Comparison of ENCODE assay signal across 8 mouse cellular contexts in genomic region chr8:125560825-125561490, GRCm38 (mm10). TPM values are rescaled to one million over a fixed set of nuclear protein-coding genes. Genes with fewer than 3 reads are reported as not detected.
A peak's percentile ranks its signal among the peaks of the same experiment; 100 is the strongest.
DNase-seq lines count a peak whose midpoint lies in the region; ATAC-seq and TF ChIP-seq lines count a peak whose summit lies in the region.

No protein-coding gene starts in this region.

- ATAC-seq in forebrain, embryonic 12.5 days (ENCODE audit: low FRiP score), result no peak
- no peak for ATAC-seq in forebrain, postnatal 0 days
- ATAC-seq in midbrain, embryonic 14.5 days (ENCODE audit: low FRiP score, low TSS enrichment), result no peak
- ATAC-seq in forebrain, embryonic 14.5 days, result no peak
- no peak for ATAC-seq in intestine, embryonic 15.5 days

- H3K36me3 ChIP-seq in forebrain, embryonic 12.5 days (replicated peaks), result no peaks in the 10 kb centered on the region
- H3K36me3 ChIP-seq in forebrain, postnatal 0 days (ENCODE audit: insufficient read depth), result no peaks in the 10 kb centered on the region
- H3K36me3 ChIP-seq in midbrain, embryonic 14.5 days (ENCODE audit: control insufficient read depth, insufficient read depth, low read length), result no peaks in the 10 kb centered on the region
- H3K36me3 ChIP-seq in midbrain, embryonic 10.5 days, result no peaks in the 10 kb centered on the region
- no peaks in the 10 kb centered on the region for H3K36me3 ChIP-seq in forebrain, embryonic 14.5 days (ENCODE audit: control insufficient read depth, insufficient read depth, low read length)
- H3K36me3 ChIP-seq in intestine, embryonic 15.5 days, result no peaks in the 10 kb centered on the region

- H3K27ac ChIP-seq in forebrain, embryonic 12.5 days, result peak overlapping the region; percentile 97; the same call in 1 of the 2 replicates
- H3K27ac ChIP-seq in forebrain, postnatal 0 days (ENCODE audit: low read depth, low read length), result no peak overlapping the region
- peak overlapping the region; percentile 92; the same call in 1 of the 2 replicates for H3K27ac ChIP-seq in midbrain, embryonic 14.5 days (replicated peaks; ENCODE audit: low read depth, low read length)
- no peak overlapping the region; the same call in 1 of the 2 replicates for H3K27ac ChIP-seq in midbrain, embryonic 10.5 days (replicated peaks)
- H3K27ac ChIP-seq in forebrain, embryonic 14.5 days (ENCODE audit: low read depth, low read length), result peak overlapping the region; percentile 97; the same call in 1 of the 2 replicates
- no peak overlapping the region for H3K27ac ChIP-seq in intestine, embryonic 15.5 days

- H3K27me3 ChIP-seq in forebrain, embryonic 12.5 days, result no peaks in the 10 kb centered on the region
- no peaks in the 10 kb centered on the region for H3K27me3 ChIP-seq in forebrain, postnatal 0 days (ENCODE audit: insufficient read depth, low read length)
- no peaks in the 10 kb centered on the region for H3K27me3 ChIP-seq in midbrain, embryonic 14.5 days (ENCODE audit: control insufficient read depth, insufficient read depth, low read length)
- peaks cover 8% of the 10 kb centered on the region; the same call in 1 of the 2 replicates for H3K27me3 ChIP-seq in midbrain, embryonic 10.5 days (ENCODE audit: low read depth, poor library complexity, severe bottlenecking)
- no peaks in the 10 kb centered on the region for H3K27me3 ChIP-seq in forebrain, embryonic 14.5 days (replicated peaks; ENCODE audit: control insufficient read depth, insufficient read depth, low read length)
- no peaks in the 10 kb centered on the region for H3K27me3 ChIP-seq in intestine, embryonic 15.5 days (replicated peaks)

- no peak overlapping the region for H3K9ac ChIP-seq in forebrain, embryonic 12.5 days
- no peak overlapping the region for H3K9ac ChIP-seq in forebrain, postnatal 0 days
- H3K9ac ChIP-seq in midbrain, embryonic 14.5 days (replicated peaks; ENCODE audit: low read length), result no peak overlapping the region
- H3K9ac ChIP-seq in forebrain, embryonic 14.5 days (ENCODE audit: low read length), result no peak overlapping the region
- H3K9ac ChIP-seq in intestine, embryonic 15.5 days, result no peak overlapping the region

- no peak overlapping the region for H3K4me3 ChIP-seq in forebrain, embryonic 12.5 days (replicated peaks)
- H3K4me3 ChIP-seq in forebrain, postnatal 0 days (ENCODE audit: low read depth, low read length), result no peak overlapping the region
- H3K4me3 ChIP-seq in midbrain, embryonic 14.5 days (replicated peaks; ENCODE audit: low read depth, low read length), result no peak overlapping the region
- H3K4me3 ChIP-seq in midbrain, embryonic 10.5 days, result no peak overlapping the region
- no peak overlapping the region for H3K4me3 ChIP-seq in forebrain, embryonic 14.5 days (ENCODE audit: low read depth, low read length)
- no peak overlapping the region for H3K4me3 ChIP-seq in intestine, embryonic 15.5 days (replicated peaks)

- no peaks in the 10 kb centered on the region for H3K9me3 ChIP-seq in forebrain, embryonic 12.5 days
- no peaks in the 10 kb centered on the region for H3K9me3 ChIP-seq in forebrain, postnatal 0 days (ENCODE audit: low read length)
- H3K9me3 ChIP-seq in midbrain, embryonic 14.5 days (ENCODE audit: control insufficient read depth, low read length), result no peaks in the 10 kb centered on the region
- H3K9me3 ChIP-seq in midbrain, embryonic 10.5 days (replicated peaks), result no peaks in the 10 kb centered on the region
- no peaks in the 10 kb centered on the region for H3K9me3 ChIP-seq in forebrain, embryonic 14.5 days (replicated peaks; ENCODE audit: control insufficient read depth, low read length)
- no peaks in the 10 kb centered on the region for H3K9me3 ChIP-seq in intestine, embryonic 15.5 days

- no peak for DNase-seq in forebrain, postnatal 0 days
- DNase-seq in midbrain, embryonic 14.5 days, result no peak
- no peak for DNase-seq in midbrain, embryonic 10.5 days (ENCODE audit: low spot score)
- no peak for DNase-seq in forebrain, embryonic 14.5 days (ENCODE audit: low spot score)
- peak; percentile 15 to 32 for DNase-seq in thymus, postnatal 36 days
- DNase-seq in gastrocnemius, adult 18-20 months (ENCODE audit: low spot score), result no peak

- no peak for TF ChIP-seq CTCF in forebrain, postnatal 0 days (IDR thresholded peaks at IDR 0.05; ENCODE audit: low read depth)

- peaks cover 77% of the 10 kb centered on the region for H3K4me1 ChIP-seq in forebrain, embryonic 12.5 days
- peaks cover 44% of the 10 kb centered on the region for H3K4me1 ChIP-seq in forebrain, postnatal 0 days (ENCODE audit: insufficient read depth)
- peaks cover 72% of the 10 kb centered on the region for H3K4me1 ChIP-seq in midbrain, embryonic 14.5 days (ENCODE audit: control insufficient read depth, insufficient read depth, low read length)
- H3K4me1 ChIP-seq in midbrain, embryonic 10.5 days, result peaks cover 76% of the 10 kb centered on the region
- peaks cover 62% of the 10 kb centered on the region for H3K4me1 ChIP-seq in forebrain, embryonic 14.5 days (ENCODE audit: control insufficient read depth, insufficient read depth, low read length)
- peaks cover 53% of the 10 kb centered on the region for H3K4me1 ChIP-seq in intestine, embryonic 15.5 days (replicated peaks)

- 66% methylated on average over 11 of the region's 11 CpGs for WGBS in forebrain, embryonic 12.5 days
- 69% methylated on average over 11 of the region's 11 CpGs for WGBS in forebrain, postnatal 0 days
- WGBS in midbrain, embryonic 14.5 days, result 59% methylated on average over 11 of the region's 11 CpGs
- 61% methylated on average over 11 of the region's 11 CpGs for WGBS in midbrain, embryonic 10.5 days
- 68% methylated on average over 11 of the region's 11 CpGs for WGBS in forebrain, embryonic 14.5 days
- 69% methylated on average over 11 of the region's 11 CpGs for WGBS in intestine, embryonic 15.5 days

- no peak overlapping the region for H3K4me2 ChIP-seq in forebrain, embryonic 12.5 days
- H3K4me2 ChIP-seq in forebrain, postnatal 0 days (ENCODE audit: low read depth), result no peak overlapping the region
- H3K4me2 ChIP-seq in midbrain, embryonic 14.5 days (ENCODE audit: low read length), result no peak overlapping the region
- H3K4me2 ChIP-seq in forebrain, embryonic 14.5 days (ENCODE audit: low read length), result no peak overlapping the region
- no peak overlapping the region for H3K4me2 ChIP-seq in intestine, embryonic 15.5 days (replicated peaks)

RNA-seq across cellular contexts. Expression of gene Sipa1l2, which starts 8.7 kb away (rescaled TPM):
- polyA plus RNA-seq in forebrain, embryonic 12.5 days (2016; fragmentation: Nextera tagmentation; extraction: Ambion mirVana), result 33.2 and 37.2 TPM in 2 replicates
- 36.7 and 44.3 TPM in 2 replicates for total RNA-seq in forebrain, postnatal 0 days (2014; rRNA removed)
- polyA plus RNA-seq in forebrain, postnatal 0 days (2015; fragmentation: Nextera tagmentation; extraction: Ambion mirVana), result 8.7 and 10.6 TPM in 2 replicates
- polyA plus RNA-seq in midbrain, embryonic 14.5 days (2014; fragmentation: Nextera tagmentation; extraction: Ambion mirVana), result 16.4 and 25.1 TPM in 2 replicates
- polyA plus RNA-seq in midbrain, embryonic 10.5 days (2016; fragmentation: Nextera tagmentation; extraction: Ambion mirVana), result 14.8 and 21.9 TPM in 2 replicates
- polyA plus RNA-seq in forebrain, embryonic 14.5 days (2014; fragmentation: Nextera tagmentation; extraction: Ambion mirVana), result 15.5 and 19.9 TPM in 2 replicates
- polyA plus RNA-seq in intestine, embryonic 15.5 days (2015; fragmentation: Nextera tagmentation; extraction: Ambion mirVana), result 7.4 and 7.6 TPM in 2 replicates
- total RNA-seq in gastrocnemius, adult 18-20 months (2021), result 1 to 10 TPM; 5.1 to 7.5 TPM

Comparison
In these comparisons a context has a peak if more than half of its experiments do, and no peak if none do; other contexts are left out.
1. H3K27ac ChIP-seq: peak in forebrain, embryonic 12.5 days (single experiment), midbrain, embryonic 14.5 days (single experiment) and forebrain, embryonic 14.5 days (single experiment); none in forebrain, postnatal 0 days (single experiment), midbrain, embryonic 10.5 days (single experiment) and intestine, embryonic 15.5 days (single experiment).
2. DNase-seq: peak in thymus, postnatal 36 days (2 of 2); none in forebrain, postnatal 0 days (single experiment), midbrain, embryonic 14.5 days (single experiment), midbrain, embryonic 10.5 days (single experiment), forebrain, embryonic 14.5 days (single experiment) and gastrocnemius, adult 18-20 months (single experiment).